Mouse (Mus musculus) forebrain, postnatal 0 days (tissue): ENCODE results near the gene Hat1. TPM values are rescaled to one million over a fixed set of nuclear protein-coding genes. Genes with fewer than 3 reads are reported as not detected.

ENCODE experiments used
- ATAC-seq: fragments of 200-750 bp; cut with Nextera tagmentation; 2 replicates; pipeline ENCODE4 v1.8.0; 2017; ENCODE audit warnings: mild to moderate bottlenecking, moderate library complexity
- DNase-seq: peaks from one replicate; pipeline ENCODE4 v3.0.0-alpha.2; 2015
- H3K27ac ChIP-seq: fragments of 300-500 bp; sonication (generic); 2 replicates; pipeline ENCODE4 v1.5.1; 2014; ENCODE audit warnings: low read depth, mild to moderate bottlenecking, antibody characterized with exemption, low read length, moderate library complexity, mixed read lengths
- H3K27me3 ChIP-seq: fragments of 300-500 bp; sonication (generic); 2 replicates; pipeline ENCODE4 v1.6.1; 2014; ENCODE audit warnings: mild to moderate bottlenecking, low read length, mixed read lengths; ENCODE audit not compliant: insufficient read depth
- H3K36me3 ChIP-seq: fragments of 300-500 bp; sonication (generic); 2 replicates; pipeline ENCODE4 v1.6.1; 2014; ENCODE audit warnings: mild to moderate bottlenecking, moderate library complexity; ENCODE audit not compliant: insufficient read depth
- H3K4me1 ChIP-seq: fragments of 300-500 bp; sonication (generic); 2 replicates; pipeline ENCODE4 v1.6.1; 2014; ENCODE audit warnings: antibody characterized with exemption; ENCODE audit not compliant: insufficient read depth
- H3K4me2 ChIP-seq: fragments of 300-500 bp; sonication (generic); 2 replicates; pipeline ENCODE4 v1.6.1; 2014; ENCODE audit warnings: low read depth, mild to moderate bottlenecking, moderate library complexity
- H3K4me3 ChIP-seq: fragments of 300-500 bp; sonication (generic); 2 replicates; pipeline ENCODE4 v1.5.1; 2014; ENCODE audit warnings: low read depth, low read length, mixed read lengths
- H3K9ac ChIP-seq: fragments of 300-500 bp; sonication (generic); 2 replicates; pipeline ENCODE4 v1.6.1; 2014; ENCODE audit warnings: mild to moderate bottlenecking
- H3K9me3 ChIP-seq: fragments of 300-500 bp; sonication (generic); 2 replicates; pipeline ENCODE4 v1.6.1; 2016; ENCODE audit warnings: low read length
- CTCF ChIP-seq: sonication (generic); IDR thresholded peaks from 2 replicates; pipeline ENCODE4 v1.5.1; 2016; ENCODE audit warnings: antibody characterized with exemption, control low read depth, low read depth
- WGBS: fragments of 180-500 bp; shearing (Covaris S2); extraction: QIAGEN DNeasy Blood & Tissue Kit; methylation state at CpG from one replicate; pipeline ENCODE4 v1.1.7; 2014; 5-methylcytosine and 5-hydroxymethylcytosine counted together
- polyA plus RNA-seq: library from polyadenylated mRNA; unstranded; fragments of >200 nt; fragmentation: Nextera tagmentation; extraction: Ambion mirVana; gene quantifications from 2 replicates; pipeline ENCODE4 v1.2.1, GENCODE M21; 2015
- total RNA-seq: library from RNA; depleted of rRNA; stranded (reverse); fragments of >200 nt; gene quantifications from 2 replicates; pipeline ENCODE4 v1.2.3, GENCODE M21; 2014

The Hat1 gene
- total and polyA plus RNA-seq, 2 experiments from 2014 or later = 27.1 to 37.1 TPM

- no peaks in the 10 kb centered on the region for H3K27me3 ChIP-seq
- no peaks in the 10 kb centered on the region for H3K9me3 ChIP-seq
- no peak overlapping the region for H3K9ac ChIP-seq
- ATAC-seq = no peak
- no peaks in the 10 kb centered on the region for H3K4me1 ChIP-seq
- no peak overlapping the region for H3K4me2 ChIP-seq
- no peak for DNase-seq
- WGBS = 86% methylated on average over 7 of the region's 7 CpGs
- H3K36me3 ChIP-seq = no peaks in the 10 kb centered on the region
- no peak overlapping the region for H3K27ac ChIP-seq
- TF ChIP-seq CTCF = no peak
- no peak overlapping the region for H3K4me3 ChIP-seq
Measured at GRCm38 (mm10) chr2:71350181-71350580, 38.6 kb upstream of the Hat1 start.

GRCm38 (mm10) chr2:71350904-71351726 is 37.6 kb upstream of the Hat1 start:
- Histone ChIP-seq H3K36me3 (no peaks in the 10 kb centered on the region), H3K9ac (no peak overlapping the region), H3K27me3 (no peaks in the 10 kb centered on the region), H3K4me1 (no peaks in the 10 kb centered on the region), H3K27ac (no peak overlapping the region), H3K4me2 (no peak overlapping the region), H3K9me3 (no peaks in the 10 kb centered on the region), H3K4me3 (no peak overlapping the region)
- WGBS = 87% methylated on average over 11 of the region's 11 CpGs
- DNase-seq = no peak
- no peak for ATAC-seq
- TF ChIP-seq CTCF = no peak

DNA sequence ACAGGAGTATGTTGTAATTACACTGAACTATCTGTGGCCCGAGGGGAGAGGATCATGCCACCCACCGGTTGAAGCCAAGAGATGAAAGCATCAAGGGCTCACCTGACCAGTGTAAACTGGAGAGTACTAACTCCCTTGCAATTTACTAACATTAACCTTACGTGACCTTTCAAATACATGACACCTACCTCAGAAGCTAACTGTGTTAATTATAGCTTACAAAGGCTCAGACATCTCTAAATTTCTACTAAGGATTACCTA is 37.1 kb upstream of the Hat1 start:
- TF ChIP-seq CTCF = no peak
- Histone ChIP-seq H3K9ac (no peak overlapping the region), H3K36me3 (no peaks in the 10 kb centered on the region), H3K4me3 (no peak overlapping the region), H3K27me3 (no peaks in the 10 kb centered on the region), H3K4me1 (no peaks in the 10 kb centered on the region), H3K9me3 (no peaks in the 10 kb centered on the region), H3K27ac (no peak overlapping the region), H3K4me2 (no peak overlapping the region)
- whole genome bisulfite sequencing = 87% methylated on average over 3 of the region's 3 CpGs
- no peak for DNase-seq
- ATAC-seq = no peak

DNA sequence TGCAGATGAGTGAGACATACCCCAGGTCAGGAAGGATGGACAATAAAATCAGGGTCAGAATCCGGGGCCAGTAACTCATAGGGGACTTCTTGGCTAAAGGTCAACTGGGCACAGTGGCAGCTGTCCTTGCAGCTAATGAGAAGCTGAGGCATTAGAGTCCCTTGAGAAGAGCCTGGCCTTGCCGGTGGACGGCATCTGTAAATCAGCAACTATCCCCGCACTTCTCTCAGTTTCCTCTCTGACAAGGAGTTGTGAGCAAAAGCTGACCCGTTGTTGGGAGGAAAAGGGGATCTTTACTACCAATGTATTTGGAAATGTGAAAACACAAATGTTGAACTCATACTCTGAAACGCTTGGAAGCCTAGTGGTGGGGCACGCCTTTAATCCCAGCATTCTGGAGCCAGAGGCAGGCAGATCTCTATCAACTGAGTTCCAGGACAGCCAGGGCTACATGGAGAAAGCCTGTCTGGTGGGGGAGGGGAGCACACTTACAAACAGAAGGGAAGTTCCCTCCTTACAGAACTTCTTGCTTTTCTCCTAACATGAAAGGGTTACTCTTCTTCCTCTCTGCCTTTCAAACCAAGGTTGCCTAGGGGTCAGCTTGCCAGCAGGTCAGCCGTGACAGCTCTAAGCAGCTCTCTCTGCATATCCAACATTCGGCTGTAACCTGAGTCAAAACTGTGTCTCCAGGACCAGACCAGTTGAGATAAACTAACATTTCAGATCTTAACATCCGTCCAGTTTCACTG is 35.3 kb upstream of the Hat1 start:
- ATAC-seq (no peak), DNase-seq (no peak)
- Histone ChIP-seq H3K4me2 (no peak overlapping the region), H3K9me3 (no peaks in the 10 kb centered on the region), H3K27me3 (no peaks in the 10 kb centered on the region), H3K9ac (no peak overlapping the region), H3K36me3 (no peaks in the 10 kb centered on the region), H3K27ac (no peak overlapping the region), H3K4me3 (no peak overlapping the region), H3K4me1 (no peaks in the 10 kb centered on the region)
- WGBS = 77% methylated on average over 10 of the region's 10 CpGs
- no peak for TF ChIP-seq CTCF

DNA sequence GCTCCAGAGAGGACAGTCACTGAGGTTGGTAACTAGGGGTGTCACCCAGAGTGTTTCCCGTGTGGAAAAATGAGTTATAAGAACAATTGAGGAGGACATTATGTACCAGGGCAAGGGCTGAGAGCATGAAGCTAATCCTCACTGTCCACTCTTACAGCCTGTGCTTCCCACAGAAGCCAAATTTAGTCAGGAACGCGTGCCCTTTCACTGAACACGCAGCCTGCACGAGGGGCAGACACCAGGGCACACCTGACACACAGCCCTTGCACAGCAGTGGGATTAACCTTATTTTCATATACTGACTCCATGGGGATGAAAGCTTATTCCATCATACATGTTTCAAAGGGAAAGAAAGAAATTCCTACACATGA is 34.7 kb upstream of the Hat1 start:
- DNase-seq = no peak
- no peak for ATAC-seq
- Histone ChIP-seq H3K4me1 (no peaks in the 10 kb centered on the region), H3K36me3 (no peaks in the 10 kb centered on the region), H3K27me3 (no peaks in the 10 kb centered on the region), H3K9ac (no peak overlapping the region), H3K27ac (no peak overlapping the region), H3K9me3 (no peaks in the 10 kb centered on the region), H3K4me2 (no peak overlapping the region), H3K4me3 (no peak overlapping the region)
- WGBS = 75% methylated on average over 5 of the region's 5 CpGs
- no peak for TF ChIP-seq CTCF

- Histone ChIP-seq H3K9me3 (no peaks in the 10 kb centered on the region), H3K4me2 (no peak overlapping the region), H3K27me3 (no peaks in the 10 kb centered on the region), H3K36me3 (no peaks in the 10 kb centered on the region), H3K9ac (no peak overlapping the region), H3K27ac (no peak overlapping the region), H3K4me3 (no peak overlapping the region), H3K4me1 (no peaks in the 10 kb centered on the region)
- no peak for TF ChIP-seq CTCF
- WGBS = 91% methylated on average over 5 of the region's 5 CpGs
- no peak for ATAC-seq
- no peak for DNase-seq
Measured at GRCm38 (mm10) chr2:71358347-71358746, 30.4 kb upstream of the Hat1 start.

DNA sequence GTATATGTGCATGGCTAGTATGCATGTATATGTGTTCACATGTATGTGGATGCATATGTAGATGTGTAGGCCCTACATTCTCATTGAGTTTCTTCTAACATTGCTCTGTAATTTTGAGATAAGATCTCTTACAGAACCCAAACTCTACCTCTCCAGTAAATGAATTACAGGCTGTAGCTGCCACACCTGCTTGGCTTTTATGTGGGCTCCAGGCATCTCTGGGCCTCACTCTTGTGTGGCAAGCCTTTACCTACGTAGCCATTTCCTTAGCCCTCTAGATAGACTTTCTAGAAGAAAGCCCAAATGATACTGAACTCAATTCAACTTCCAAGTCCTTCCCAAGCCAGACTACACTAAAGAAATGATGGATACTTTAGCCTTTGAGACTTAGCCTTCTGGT is 28.6 kb upstream of the Hat1 start:
- ATAC-seq (no peak), DNase-seq (no peak)
- H3K27me3 ChIP-seq = no peaks in the 10 kb centered on the region
- no peak overlapping the region for H3K27ac ChIP-seq
- no peak overlapping the region for H3K9ac ChIP-seq
- no peaks in the 10 kb centered on the region for H3K9me3 ChIP-seq
- 92% methylated on average over 1 of the region's 1 CpGs for WGBS
- no peak overlapping the region for H3K4me3 ChIP-seq
- no peak for TF ChIP-seq CTCF
- H3K36me3 ChIP-seq = no peaks in the 10 kb centered on the region
- no peak overlapping the region for H3K4me2 ChIP-seq
- H3K4me1 ChIP-seq = no peaks in the 10 kb centered on the region
